Mouse (Mus musculus): ENCODE measurements around the gene Tanc2. TPM values are rescaled to one million over a fixed set of nuclear protein-coding genes. Genes with fewer than 3 reads are reported as not detected.
A peak's percentile ranks its signal among the peaks of the same experiment; 100 is the strongest.

Tanc2 gene
- polyA plus RNA-seq, 1 experiment from 2014 or later: 3.5 TPM

DNA sequence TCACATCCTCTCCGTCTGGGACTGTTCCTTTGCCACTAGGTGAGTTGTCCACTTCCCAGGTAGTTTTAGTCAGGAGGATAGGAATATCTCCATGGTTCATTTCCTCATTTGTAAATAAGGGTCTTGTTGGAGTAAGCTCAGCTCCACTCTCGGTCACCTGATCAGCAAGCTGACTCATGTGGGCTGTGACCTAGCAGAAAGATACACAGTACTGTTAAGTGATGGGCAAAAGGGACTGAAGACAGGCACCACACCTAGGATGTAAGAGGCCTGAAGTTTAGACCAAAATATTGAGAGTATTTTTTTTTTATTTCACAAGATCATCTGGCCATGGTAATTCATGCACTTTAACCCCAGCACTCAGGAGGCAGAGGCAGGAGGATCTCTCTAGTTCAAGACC is 331.1 kb downstream of the Tanc2 start:
- no peak for ATAC-seq
- Histone ChIP-seq H3K9me3 (ENCODE audit: control insufficient read depth) (no peaks in the 10 kb centered on the region), H3K27ac (ENCODE audit: low read depth, low read length) (no peak overlapping the region), H3K36me3 (ENCODE audit: control insufficient read depth, insufficient read depth) (peaks cover 23% of the 10 kb centered on the region), H3K9ac (ENCODE audit: low read depth, low read length) (no peak overlapping the region), H3K4me3 (ENCODE audit: low read depth, low read length) (no peak overlapping the region), H3K4me2 (replicated peaks; ENCODE audit: low read depth) (no peak overlapping the region), H3K27me3 (replicated peaks; ENCODE audit: control insufficient read depth, insufficient read depth, low read length) (no peaks in the 10 kb centered on the region), H3K4me1 (replicated peaks; ENCODE audit: control insufficient read depth, insufficient read depth, low read length) (no peaks in the 10 kb centered on the region)
- TF ChIP-seq CTCF (IDR thresholded peaks at IDR 0.05; ENCODE audit: low read depth): no peak
- WGBS: 85% methylated on average over 2 of the region's 2 CpGs

DNA sequence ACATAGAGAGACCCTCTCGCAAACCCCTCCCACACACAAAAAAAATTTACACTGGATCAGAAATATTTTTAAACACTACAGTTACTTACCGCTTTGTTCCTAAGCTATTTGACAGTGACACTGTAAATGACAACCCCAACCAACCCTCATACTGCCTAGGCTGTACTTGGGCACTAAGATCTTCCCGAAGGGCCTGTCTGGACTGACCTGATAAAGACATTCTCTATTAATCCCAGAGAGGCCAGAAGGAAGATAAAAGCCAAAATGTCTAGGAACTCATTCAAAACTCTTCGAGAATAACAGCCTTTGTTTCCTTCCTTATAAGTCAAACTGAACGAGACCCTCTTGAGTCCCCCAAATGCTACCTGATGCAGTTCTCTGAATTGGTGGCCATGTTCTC is 331.5 kb downstream of the Tanc2 start:
- Histone ChIP-seq H3K9ac (ENCODE audit: low read depth, low read length) (no peak overlapping the region), H3K36me3 (ENCODE audit: control insufficient read depth, insufficient read depth) (peaks cover 23% of the 10 kb centered on the region), H3K9me3 (ENCODE audit: control insufficient read depth) (no peaks in the 10 kb centered on the region), H3K27ac (ENCODE audit: low read depth, low read length) (no peak overlapping the region), H3K4me1 (replicated peaks; ENCODE audit: control insufficient read depth, insufficient read depth, low read length) (no peaks in the 10 kb centered on the region), H3K27me3 (replicated peaks; ENCODE audit: control insufficient read depth, insufficient read depth, low read length) (no peaks in the 10 kb centered on the region), H3K4me3 (ENCODE audit: low read depth, low read length) (no peak overlapping the region), H3K4me2 (replicated peaks; ENCODE audit: low read depth) (no peak overlapping the region)
- WGBS: 92% methylated on average over 5 of the region's 5 CpGs
- TF ChIP-seq CTCF (IDR thresholded peaks at IDR 0.05; ENCODE audit: low read depth): no peak
- ATAC-seq: no peak

DNA sequence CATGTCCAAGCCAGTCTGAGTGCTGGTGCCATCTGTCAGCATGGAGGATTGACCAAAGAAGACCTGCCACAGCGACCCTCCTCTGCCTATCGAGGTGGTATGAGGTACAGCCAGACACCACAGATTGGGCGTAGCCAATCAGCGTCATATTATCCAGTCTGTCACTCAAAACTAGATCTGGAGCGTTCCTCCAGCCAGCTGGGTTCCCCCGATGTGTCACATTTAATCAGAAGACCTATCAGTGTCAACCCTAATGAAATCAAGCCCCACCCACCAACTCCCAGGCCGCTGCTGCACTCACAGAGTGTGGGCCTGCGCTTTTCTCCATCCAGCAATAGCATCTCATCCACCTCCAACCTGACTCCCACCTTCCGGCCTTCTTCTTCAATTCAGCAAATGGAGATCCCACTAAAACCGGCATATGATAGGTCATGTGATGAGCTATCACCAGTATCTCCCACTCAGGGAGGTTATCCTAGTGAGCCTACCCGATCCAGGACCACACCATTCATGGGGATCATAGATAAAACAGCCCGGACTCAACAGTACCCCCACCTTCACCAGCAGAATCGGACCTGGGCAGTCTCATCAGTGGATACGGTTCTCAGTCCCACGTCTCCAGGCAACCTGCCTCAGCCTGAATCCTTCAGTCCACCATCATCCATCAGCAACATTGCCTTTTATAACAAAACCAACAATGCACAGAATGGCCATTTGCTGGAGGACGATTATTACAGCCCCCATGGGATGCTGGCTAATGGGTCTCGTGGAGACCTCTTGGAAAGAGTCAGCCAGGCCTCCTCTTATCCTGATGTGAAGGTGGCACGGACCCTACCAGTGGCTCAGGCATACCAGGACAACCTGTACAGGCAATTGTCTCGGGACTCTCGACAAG is 333.2 kb downstream of the Tanc2 start:
- peaks cover 23% of the 10 kb centered on the region for H3K36me3 ChIP-seq (ENCODE audit: control insufficient read depth, insufficient read depth)
- no peak overlapping the region for H3K9ac ChIP-seq (ENCODE audit: low read depth, low read length)
- no peak overlapping the region for H3K4me3 ChIP-seq (ENCODE audit: low read depth, low read length)
- no peak for ATAC-seq
- no peaks in the 10 kb centered on the region for H3K4me1 ChIP-seq (replicated peaks; ENCODE audit: control insufficient read depth, insufficient read depth, low read length)
- H3K4me2 ChIP-seq (replicated peaks; ENCODE audit: low read depth): no peak overlapping the region
- H3K27me3 ChIP-seq (replicated peaks; ENCODE audit: control insufficient read depth, insufficient read depth, low read length): no peaks in the 10 kb centered on the region
- TF ChIP-seq CTCF (IDR thresholded peaks at IDR 0.05; ENCODE audit: low read depth): no peak
- 90% methylated on average over 20 of the region's 20 CpGs for WGBS
- H3K27ac ChIP-seq (ENCODE audit: low read depth, low read length): no peak overlapping the region
- H3K9me3 ChIP-seq (ENCODE audit: control insufficient read depth): no peaks in the 10 kb centered on the region

DNA sequence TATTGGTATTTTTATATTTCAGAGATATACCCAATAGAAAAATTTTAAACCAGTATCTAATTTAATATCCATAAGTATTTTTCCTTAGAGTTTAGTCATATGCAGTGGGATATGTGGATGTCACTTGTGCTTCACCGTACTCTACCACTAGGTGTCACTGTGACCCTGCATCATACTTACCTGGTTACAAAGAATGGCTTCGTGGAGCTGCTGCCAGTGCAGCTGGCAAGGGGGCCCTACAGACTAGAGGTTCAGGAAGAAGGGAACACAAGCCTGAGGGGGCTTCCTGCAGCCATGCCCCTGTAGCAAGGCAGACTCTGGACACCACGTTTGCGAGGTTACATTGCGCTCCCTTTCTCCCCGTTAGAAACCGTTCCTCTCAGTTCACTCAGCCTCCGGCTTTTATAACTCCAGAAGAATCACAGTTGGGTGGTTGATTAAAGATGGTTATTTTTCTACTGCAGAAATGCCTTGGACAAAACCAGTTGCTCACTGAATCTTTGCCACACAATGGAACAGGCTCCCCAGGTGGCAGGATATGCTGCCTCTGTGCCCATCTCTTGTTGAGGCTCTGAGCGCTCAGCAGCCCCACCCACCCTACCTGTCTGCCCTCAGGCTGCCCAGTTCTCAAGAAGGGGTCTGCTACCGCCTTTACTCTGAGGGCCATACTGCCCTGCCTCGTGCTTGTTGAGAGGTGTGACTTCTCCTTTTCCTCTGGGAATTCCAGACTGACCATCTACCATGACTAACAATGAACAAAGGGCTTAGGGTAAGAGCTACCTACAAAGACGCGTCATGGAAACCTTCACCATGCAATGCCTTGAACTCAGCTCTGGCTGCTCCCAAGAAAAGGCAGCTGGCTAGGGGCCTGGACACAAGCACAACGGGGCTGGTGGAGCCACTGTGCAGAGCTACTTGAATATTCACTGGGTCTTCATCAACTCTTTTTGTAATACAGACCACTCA is 337.6 kb downstream of the Tanc2 start:
- 60% methylated on average over 14 of the region's 14 CpGs for WGBS
- H3K4me3 ChIP-seq (ENCODE audit: low read depth, low read length): no peak overlapping the region
- peak; percentile 49; the same call in 1 of the 2 replicates for ATAC-seq
- peaks cover 8% of the 10 kb centered on the region for H3K36me3 ChIP-seq (ENCODE audit: control insufficient read depth, insufficient read depth)
- H3K4me1 ChIP-seq (replicated peaks; ENCODE audit: control insufficient read depth, insufficient read depth, low read length): no peaks in the 10 kb centered on the region
- no peak overlapping the region for H3K9ac ChIP-seq (ENCODE audit: low read depth, low read length)
- H3K27ac ChIP-seq (ENCODE audit: low read depth, low read length): no peak overlapping the region
- no peaks in the 10 kb centered on the region for H3K27me3 ChIP-seq (replicated peaks; ENCODE audit: control insufficient read depth, insufficient read depth, low read length)
- TF ChIP-seq CTCF (IDR thresholded peaks at IDR 0.05; ENCODE audit: low read depth): peak; percentile 93
- H3K4me2 ChIP-seq (replicated peaks; ENCODE audit: low read depth): no peak overlapping the region
- H3K9me3 ChIP-seq (ENCODE audit: control insufficient read depth): no peaks in the 10 kb centered on the region

DNA sequence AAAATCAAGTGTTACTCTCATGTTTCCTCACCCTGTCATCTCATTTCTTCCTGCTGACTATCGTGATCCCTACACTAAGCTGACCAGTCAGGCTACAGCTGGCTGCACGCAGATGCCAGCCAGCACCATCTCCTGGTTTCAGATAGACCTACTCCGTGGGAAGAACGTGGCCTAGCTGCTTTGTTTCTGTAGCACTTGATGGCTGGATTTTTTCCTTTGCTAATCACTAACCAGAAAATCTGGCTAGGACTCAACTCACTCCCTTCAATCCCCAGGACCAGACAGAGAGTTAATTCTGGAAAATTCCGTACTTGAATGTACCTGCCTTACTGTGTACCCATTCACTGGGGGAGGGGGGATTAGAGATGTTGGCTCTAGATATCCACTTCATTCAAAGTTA is 338.4 kb downstream of the Tanc2 start:
- TF ChIP-seq CTCF (IDR thresholded peaks at IDR 0.05; ENCODE audit: low read depth): no peak
- H3K9me3 ChIP-seq (ENCODE audit: control insufficient read depth): no peaks in the 10 kb centered on the region
- no peaks in the 10 kb centered on the region for H3K36me3 ChIP-seq (ENCODE audit: control insufficient read depth, insufficient read depth)

DNA sequence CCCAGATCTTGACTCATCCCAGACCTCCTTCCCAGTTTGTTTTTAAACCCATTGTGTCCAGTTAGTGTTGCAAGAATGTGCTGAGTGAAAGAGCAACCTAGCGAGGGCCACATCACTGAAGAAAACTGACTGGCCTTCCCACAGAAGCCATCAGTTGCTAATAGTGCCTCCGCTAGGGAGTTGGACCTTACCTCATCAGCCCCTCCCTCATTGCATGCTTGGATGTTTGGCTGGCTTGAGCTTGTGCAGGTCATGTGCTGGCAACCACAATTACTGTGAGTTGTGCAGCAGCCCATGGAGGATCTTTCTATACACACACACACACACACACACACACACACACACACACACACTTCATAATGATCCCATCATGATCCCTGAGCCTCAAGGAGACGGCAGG is 341.6 kb downstream of the Tanc2 start:
- no peak for TF ChIP-seq CTCF (IDR thresholded peaks at IDR 0.05; ENCODE audit: low read depth)
- H3K4me1 ChIP-seq (replicated peaks; ENCODE audit: control insufficient read depth, insufficient read depth, low read length): no peaks in the 10 kb centered on the region
- H3K27ac ChIP-seq (ENCODE audit: low read depth, low read length): no peak overlapping the region
- H3K9me3 ChIP-seq (ENCODE audit: control insufficient read depth): no peaks in the 10 kb centered on the region
- H3K27me3 ChIP-seq (replicated peaks; ENCODE audit: control insufficient read depth, insufficient read depth, low read length): no peaks in the 10 kb centered on the region
- no peak overlapping the region for H3K9ac ChIP-seq (ENCODE audit: low read depth, low read length)
- H3K4me3 ChIP-seq (ENCODE audit: low read depth, low read length): no peak overlapping the region
- no peak overlapping the region for H3K4me2 ChIP-seq (replicated peaks; ENCODE audit: low read depth)
- 79% methylated on average over 3 of the region's 3 CpGs for WGBS
- peaks cover 10% of the 10 kb centered on the region; the same call in 1 of the 2 replicates for H3K36me3 ChIP-seq (ENCODE audit: control insufficient read depth, insufficient read depth)
- ATAC-seq: no peak

More for the DNA sequence above, 338.4 kb downstream of the Tanc2 start:
- no peak for ATAC-seq
- Histone ChIP-seq H3K27ac (ENCODE audit: low read depth, low read length) (no peak overlapping the region), H3K4me2 (replicated peaks; ENCODE audit: low read depth) (no peak overlapping the region), H3K4me1 (replicated peaks; ENCODE audit: control insufficient read depth, insufficient read depth, low read length) (no peaks in the 10 kb centered on the region), H3K27me3 (replicated peaks; ENCODE audit: control insufficient read depth, insufficient read depth, low read length) (no peaks in the 10 kb centered on the region), H3K9ac (ENCODE audit: low read depth, low read length) (no peak overlapping the region), H3K4me3 (ENCODE audit: low read depth, low read length) (no peak overlapping the region)
- 80% methylated on average over 5 of the region's 5 CpGs for WGBS

Measured in intestine, postnatal 0 days (tissue).